Mouse (Mus musculus) gastrocnemius, postnatal 14 days (tissue): ENCODE results near the gene Srsf1. TPM values are rescaled to one million over a fixed set of nuclear protein-coding genes. Genes with fewer than 3 reads are reported as not detected.
"Not testable (repeated sequence)": the region's sequence is repeated elsewhere in the genome, so short reads cannot be mapped to it uniquely, and the experiment has no call there.

Experiments used
- DNase-seq: peaks from one replicate; pipeline ENCODE4 v3.0.0; 2021; ENCODE audit warnings: mixed read lengths
- intact Hi-C: fragments of 180-260 bp; cut with DNase I; formaldehyde crosslinking; loops from one replicate; pipeline ENCODE4 v1.15.1; 2025; ENCODE audit warnings: low total_unique reads
- total RNA-seq, 2 experiments: library from RNA; stranded (reverse); gene quantifications; 2 replicates each; pipeline ENCODE4 v1.2.3; 2021

Srsf1 gene
- total RNA-seq, 2 experiments from 2014 or later: 58.0 to 76.3 TPM

GRCm38 (mm10) chr11:88035970-88036369, 11.2 kb upstream of the Srsf1 start:
- DNase-seq: no peak
- intact Hi-C loops: no loop called here

GRCm38 (mm10) chr11:88036761-88037251, 10.4 kb upstream of the Srsf1 start:
- intact Hi-C loops: no loop called here
- no peak for DNase-seq

GRCm38 (mm10) chr11:88037386-88037785, 9.8 kb upstream of the Srsf1 start:
- intact Hi-C loops: no loop called here
- DNase-seq: no peak

GRCm38 (mm10) chr11:88039066-88039465, 8.1 kb upstream of the Srsf1 start:
- intact Hi-C loops: no loop called here
- no peak for DNase-seq

- intact Hi-C loops: loop anchor here (5.0 kb wide), 1 partner anchor 67 kb away; no protein-coding TSS in a partner anchor
- no peak for DNase-seq
Measured at GRCm38 (mm10) chr11:88044314-88044713, 2.9 kb upstream of the Srsf1 start.

- DNase-seq: not testable (repeated sequence)
- intact Hi-C loops: loop anchor here (5.0 kb wide), 1 partner anchor 58 kb away; the partner anchor contains the start of gene Dynll2
Measured at GRCm38 (mm10) chr11:88045159-88045558, 2.0 kb upstream of the Srsf1 start.

GRCm38 (mm10) chr11:88045878-88046277, 1.3 kb upstream of the Srsf1 start:
- DNase-seq: no peak

GRCm38 (mm10) chr11:88046323-88046937, 743 bp upstream of the Srsf1 start:
- intact Hi-C loops: loop anchor here (5.0 kb wide), 1 partner anchor 59 kb away; the partner anchor contains the start of gene Dynll2
- DNase-seq: no peak

More at GRCm38 (mm10) chr11:88045878-88046277, 1.3 kb upstream of the Srsf1 start:
- intact Hi-C loops: loop anchor here (5.0 kb wide), 1 partner anchor 59 kb away; the partner anchor contains the start of gene Dynll2

GRCm38 (mm10) chr11:88047871-88048531, 828 bp downstream of the Srsf1 start:
- DNase-seq: peak; percentile 79

GRCm38 (mm10) chr11:88048961-88049670, 1.9 kb downstream of the Srsf1 start:
- intact Hi-C loops: loop anchor here (5.0 kb wide), 1 partner anchor 62 kb away; the partner anchor contains the start of gene Dynll2
- no peak for DNase-seq

More at GRCm38 (mm10) chr11:88047871-88048531, 828 bp downstream of the Srsf1 start:
- intact Hi-C loops: loop anchor here (5.0 kb wide), 1 partner anchor 61 kb away; the partner anchor contains the start of gene Dynll2

GRCm38 (mm10) chr11:88049732-88050131, 2.6 kb downstream of the Srsf1 start:
- intact Hi-C loops: loop anchor here (5.0 to 10.0 kb wide), 2 partner anchors 62 to 775 kb away; partner anchors contain the start of gene Dynll2

GRCm38 (mm10) chr11:88052638-88053037, 5.5 kb downstream of the Srsf1 start:
- DNase-seq: no peak
- intact Hi-C loops: loop anchor here (10.0 kb wide), 1 partner anchor 772 kb away; no protein-coding TSS in a partner anchor

More at GRCm38 (mm10) chr11:88049732-88050131, 2.6 kb downstream of the Srsf1 start:
- DNase-seq: no peak

GRCm38 (mm10) chr11:88053821-88054220, 6.6 kb downstream of the Srsf1 start:
- intact Hi-C loops: loop anchor here (10.0 kb wide), 1 partner anchor 771 kb away; no protein-coding TSS in a partner anchor
- no peak for DNase-seq

- intact Hi-C loops: loop anchor here (10.0 kb wide), 1 partner anchor 770 kb away; no protein-coding TSS in a partner anchor
- DNase-seq: peak; percentile 21
Measured at GRCm38 (mm10) chr11:88054589-88054988, 7.4 kb downstream of the Srsf1 start.

- intact Hi-C loops: loop anchor here (5.0 to 10.0 kb wide), 2 partner anchors 137 to 769 kb away; no protein-coding TSS in a partner anchor
- DNase-seq: no peak
Measured at GRCm38 (mm10) chr11:88055777-88056176, 8.6 kb downstream of the Srsf1 start.

GRCm38 (mm10) chr11:88057788-88058187, 10.6 kb downstream of the Srsf1 start:
- intact Hi-C loops: loop anchor here (5.0 to 10.0 kb wide), 2 partner anchors 135 to 767 kb away; no protein-coding TSS in a partner anchor
- no peak for DNase-seq

- intact Hi-C loops: loop anchor here (5.0 to 10.0 kb wide), 2 partner anchors 133 to 766 kb away; no protein-coding TSS in a partner anchor
- DNase-seq: peak; percentile 39
Measured at GRCm38 (mm10) chr11:88059141-88059540, 12.0 kb downstream of the Srsf1 start.

GRCm38 (mm10) chr11:88061892-88062625, 14.9 kb downstream of the Srsf1 start:
- intact Hi-C loops: no loop called here
- no peak for DNase-seq
